Mouse (Mus musculus): ENCODE data around the gene Trpc1.
A peak's percentile ranks its signal among the peaks of the same experiment; 100 is the strongest.

The Trpc1 gene

GRCm38 (mm10) chr9:95696581-95696980 is 53.6 kb downstream of the Trpc1 start:
- no peak for DNase-seq (ENCODE audit: low spot score in 2 of 2)

- no peak for DNase-seq (ENCODE audit: low spot score in 2 of 2)
Measured at GRCm38 (mm10) chr9:95695023-95695422, 55.2 kb downstream of the Trpc1 start.

- no peak for DNase-seq (ENCODE audit: low spot score in 2 of 2)
Measured at GRCm38 (mm10) chr9:95694526-95694925, 55.6 kb downstream of the Trpc1 start.

GRCm38 (mm10) chr9:95693528-95694100 is 56.6 kb downstream of the Trpc1 start:
- DNase-seq (ENCODE audit: low spot score in 2 of 2) = no peak

GRCm38 (mm10) chr9:95692823-95693222 is 57.4 kb downstream of the Trpc1 start:
- DNase-seq (ENCODE audit: low spot score in 2 of 2) = no peak

DNA sequence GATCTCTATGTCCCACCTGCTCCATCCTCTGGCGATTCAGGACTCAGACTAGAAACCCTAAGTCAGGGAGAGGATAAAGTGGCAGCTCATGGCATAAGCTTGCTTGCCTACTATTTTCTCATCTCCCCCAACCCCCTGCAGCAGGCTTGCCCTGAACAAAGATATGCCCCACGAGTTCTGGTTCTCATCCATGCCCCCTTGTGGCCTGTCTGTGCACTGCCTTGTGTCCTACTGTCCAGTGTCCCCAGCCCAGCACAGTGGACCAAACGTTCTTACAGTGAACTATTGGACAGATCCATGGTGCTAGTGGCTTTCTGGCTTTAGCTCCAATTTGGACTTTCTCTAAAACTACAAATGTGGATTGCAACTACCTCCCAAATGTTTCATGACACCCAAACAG is 62.1 kb downstream of the Trpc1 start:
- DNase-seq (ENCODE audit: low spot score in 2 of 2) = no peak

DNA sequence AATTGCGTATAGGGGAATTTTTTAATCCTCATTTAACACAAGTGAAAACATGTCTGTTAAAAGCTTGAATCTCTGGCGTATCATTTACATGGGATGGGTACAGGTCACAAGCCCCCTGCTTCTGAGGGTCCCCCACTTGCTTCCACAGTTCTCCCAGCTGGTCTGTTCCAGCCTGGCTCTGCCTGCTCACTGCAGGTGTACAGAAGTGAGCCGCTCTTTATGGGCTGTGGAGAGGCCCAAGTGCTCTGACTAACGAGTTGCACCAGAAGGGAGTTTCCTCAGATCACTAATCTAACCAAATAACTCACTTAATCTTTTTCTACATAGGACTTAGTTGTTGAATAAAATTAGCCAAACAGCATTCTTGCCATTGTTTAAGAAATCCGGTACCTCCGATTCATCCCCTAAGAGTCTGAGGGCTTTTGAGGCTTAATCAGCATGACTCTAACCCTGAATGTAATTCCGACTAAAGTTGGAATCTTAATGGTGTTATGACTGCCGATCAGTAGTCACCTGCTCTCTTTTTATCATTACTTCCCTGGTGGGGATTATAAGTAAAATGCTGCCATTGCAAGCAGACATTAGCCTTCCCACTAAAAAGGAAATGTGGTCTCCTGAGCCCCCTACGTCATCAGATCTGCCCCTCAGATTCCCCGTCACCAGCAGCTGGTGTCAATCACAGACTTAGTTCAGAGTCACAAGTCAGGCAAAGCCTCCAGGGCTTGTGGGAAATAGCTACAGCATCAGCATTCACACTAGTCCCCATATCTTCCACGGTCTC is 64.3 kb downstream of the Trpc1 start:
- no peak for DNase-seq (ENCODE audit: low spot score in 2 of 2)

GRCm38 (mm10) chr9:95680691-95681090 is 69.5 kb downstream of the Trpc1 start:
- DNase-seq (ENCODE audit: low spot score in 2 of 2) = no peak

- no peak for DNase-seq (ENCODE audit: low spot score in 2 of 2)
Measured at GRCm38 (mm10) chr9:95679966-95680365, 70.2 kb downstream of the Trpc1 start.

GRCm38 (mm10) chr9:95676021-95676420 is 74.2 kb downstream of the Trpc1 start:
- DNase-seq (ENCODE audit: low spot score in 2 of 2) = no peak

GRCm38 (mm10) chr9:95675064-95675699 is 75.0 kb downstream of the Trpc1 start:
- peak; percentile 6 to 28 for DNase-seq (ENCODE audit: low spot score in 2 of 2)

GRCm38 (mm10) chr9:95672760-95673159 is 77.4 kb downstream of the Trpc1 start:
- no peak for DNase-seq (ENCODE audit: low spot score in 2 of 2)

DNA sequence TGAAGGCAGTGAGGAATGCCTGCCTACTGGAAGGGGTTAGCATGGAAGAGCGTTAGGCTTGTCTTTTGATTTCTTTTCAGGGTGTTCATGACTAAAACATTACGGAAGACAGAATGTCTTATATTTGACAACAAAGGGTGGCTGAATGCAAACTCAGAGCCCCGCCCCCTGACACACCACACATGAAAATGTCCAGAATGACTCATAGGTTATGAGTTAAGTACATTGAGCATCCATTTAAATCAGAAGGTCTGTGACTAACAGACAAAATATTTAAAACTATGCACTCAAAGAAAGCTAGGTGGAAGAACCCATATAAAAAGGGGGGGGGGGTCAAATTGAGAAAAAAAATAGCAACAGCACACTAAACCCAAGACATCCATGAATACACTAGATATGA is 77.8 kb downstream of the Trpc1 start:
- no peak for DNase-seq (ENCODE audit: low spot score in 2 of 2)

- DNase-seq (ENCODE audit: low spot score in 2 of 2) = no peak
Measured at GRCm38 (mm10) chr9:95668306-95668705, 81.9 kb downstream of the Trpc1 start.

DNA sequence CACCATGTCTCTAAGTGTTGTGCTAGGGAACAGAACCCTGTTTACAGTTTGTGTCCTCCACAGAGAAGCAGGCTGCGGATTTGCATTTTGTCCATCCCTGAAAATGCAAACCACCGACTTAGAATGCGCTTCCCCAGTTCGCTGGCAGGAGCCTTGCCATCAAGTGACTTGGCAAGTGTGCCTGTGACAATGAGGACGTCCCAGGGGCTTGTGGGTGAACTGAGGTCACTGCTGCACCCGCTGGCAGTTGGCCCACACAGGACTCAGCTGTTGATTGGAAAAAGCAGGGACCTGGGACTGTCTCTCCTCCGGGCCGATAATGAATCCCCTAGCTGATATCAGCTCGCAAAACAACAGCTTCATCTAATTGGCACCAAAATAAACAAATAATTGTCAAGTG is 82.3 kb downstream of the Trpc1 start:
- DNase-seq (ENCODE audit: low spot score in 2 of 2) = peak; percentile 44 to 58

DNA sequence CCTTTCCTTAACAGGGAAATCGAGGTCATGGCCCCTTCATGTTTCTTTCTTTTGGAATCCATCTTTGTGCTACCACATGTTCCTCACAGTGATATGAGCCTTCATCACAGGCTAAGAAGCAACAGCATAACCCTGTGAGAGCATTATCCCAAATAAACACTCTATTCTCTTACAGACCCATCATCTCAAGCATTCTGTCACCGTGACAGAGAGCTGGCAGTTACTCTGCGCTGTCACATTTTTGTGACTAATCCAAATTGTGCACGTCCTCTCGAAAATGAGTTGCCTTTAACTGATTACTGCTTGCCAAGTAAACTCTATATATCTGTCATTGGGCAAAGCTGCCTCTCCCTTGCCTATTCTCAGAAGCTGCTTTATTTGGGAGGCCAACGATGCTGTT is 84.3 kb downstream of the Trpc1 start:
- no peak for DNase-seq (ENCODE audit: low spot score in 2 of 2)

DNA sequence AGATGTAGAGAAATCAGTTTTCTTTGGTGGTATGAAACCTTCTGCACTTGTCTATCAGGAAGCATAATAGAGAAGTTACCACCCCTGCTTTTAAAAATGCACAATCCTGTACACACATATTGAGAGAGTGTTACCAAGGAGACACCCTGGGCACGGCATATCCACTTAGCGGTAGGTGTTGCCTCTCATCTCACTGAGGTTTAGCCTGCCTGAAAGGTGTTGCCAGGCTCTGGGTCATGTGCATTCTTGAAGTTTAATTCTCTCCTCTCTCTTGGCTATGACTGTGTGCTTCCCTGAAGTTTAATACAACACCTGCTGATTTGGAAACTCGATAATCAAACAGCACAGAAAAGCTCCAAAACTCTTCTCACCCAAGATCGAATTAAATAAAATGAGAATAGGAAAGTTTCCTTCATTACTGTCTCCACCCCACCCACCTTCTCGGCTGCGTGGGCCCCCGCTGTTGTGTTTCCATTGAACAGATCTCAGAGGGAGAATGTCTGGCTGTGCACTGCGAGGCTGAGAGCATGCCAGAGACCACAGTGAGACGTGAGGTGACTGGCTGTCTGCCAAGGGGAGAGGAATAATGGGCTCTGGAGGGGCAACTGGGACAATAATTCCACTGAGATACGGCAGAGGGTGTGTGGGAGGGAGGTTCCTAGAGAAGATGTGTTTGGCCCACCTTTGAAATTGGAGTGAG is 85.7 kb downstream of the Trpc1 start:
- DNase-seq (ENCODE audit: low spot score in 2 of 2) = peak; percentile 17 to 32

DNA sequence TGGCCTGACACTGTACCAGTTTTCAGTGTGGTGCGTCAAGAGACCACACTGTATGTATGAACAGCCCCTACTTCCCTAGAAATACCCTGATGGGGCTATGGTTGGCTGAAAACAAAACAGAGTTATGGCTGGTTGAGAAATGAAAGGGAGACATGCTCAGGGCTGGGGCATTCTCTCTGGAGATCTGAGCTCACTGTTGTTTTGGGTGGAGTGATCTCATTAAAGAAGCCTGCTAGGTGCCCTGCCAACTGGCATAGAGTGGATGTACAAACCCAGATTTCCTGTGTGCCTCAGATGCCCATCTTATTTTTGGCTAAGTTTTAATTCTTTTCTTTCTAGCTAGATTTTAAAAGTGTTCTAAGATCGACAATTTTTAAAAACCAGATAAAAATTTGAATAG is 92.2 kb downstream of the Trpc1 start:
- DNase-seq (ENCODE audit: low spot score in 2 of 2) = no peak
